In the genomic region with DNA sequence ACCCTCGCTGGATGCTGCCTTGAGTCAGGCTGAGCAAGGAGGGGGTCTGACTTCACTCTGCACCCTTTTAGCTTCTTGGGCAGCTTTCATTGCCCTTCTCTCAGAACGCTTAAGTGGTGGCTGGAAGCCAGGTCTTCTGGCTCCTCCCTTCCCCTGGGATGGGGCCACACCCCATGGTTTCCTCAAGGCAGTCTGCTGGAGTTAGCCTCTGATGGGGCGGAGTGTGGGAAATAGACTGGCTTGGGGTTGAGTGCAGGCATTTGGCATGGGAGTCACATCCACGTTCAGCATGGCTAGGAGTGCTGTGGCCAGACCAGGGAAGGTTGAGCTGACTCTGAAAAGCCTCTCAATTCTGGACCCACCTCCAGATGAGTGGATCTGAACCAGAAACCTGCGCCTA, we compare ENCODE assay signal across 9 mouse cellular contexts. TPM values are rescaled to one million over a fixed set of nuclear protein-coding genes. Genes with fewer than 3 reads are reported as not detected.
A peak's percentile ranks its signal among the peaks of the same experiment; 100 is the strongest.
DNase-seq lines count a peak whose midpoint lies in the region; ATAC-seq lines count a peak whose summit lies in the region.
"Had no signal": no experiment of that assay in that cellular context is flagged by ENCODE, and none has a peak within 500 bp of the region (broad histone marks: within the 10 kb centered on the region; RNA-seq: fewer than 3 reads in every experiment).

No protein-coding gene starts in this region.

- DNase-seq in adrenal gland, adult 2 months: peak; percentile 38
- DNase-seq in adrenal gland, adult 8-10 months: no peak
- DNase-seq in urinary bladder, postnatal 14 days (ENCODE audit: low spot score): peak; percentile 42
- no peak for DNase-seq in urinary bladder, adult 2 months (ENCODE audit: low spot score)
- DNase-seq in kidney, adult 9 months: peak; percentile 60
- no peak for DNase-seq in cerebellum, adult 11-12 months
- DNase-seq in left cerebral cortex, adult 11 months (ENCODE audit: low spot score): no peak
- DNase-seq: thymus, postnatal 36 days had no signal

- no peak for ATAC-seq in megakaryocyte-erythroid progenitor cell, adult 5-6 weeks (replicated peaks; ENCODE audit: low FRiP score, low TSS enrichment, poor library complexity, severe bottlenecking)

RNA-seq across cellular contexts. Expression of a gene that starts 23.2 kb away (rescaled TPM):
- total RNA-seq in adrenal gland, adult 2 months (2021): 1 to 10 TPM; 6.1 to 9.5 TPM
- polyA plus RNA-seq in adrenal gland, adult 2 months (2012; rRNA removed): 11.8 and 17.0 TPM in 2 replicates
- total RNA-seq in adrenal gland, adult 8-10 months (2022): 10 to 100 TPM; 11.4 to 19.1 (median 14.7) TPM
- polyA plus RNA-seq in urinary bladder, adult 2 months (2012; rRNA removed): 8.3 and 9.0 TPM in 2 replicates
- not detected in 2 replicates for total RNA-seq in megakaryocyte-erythroid progenitor cell, adult 5-6 weeks (2014; fragmentation: Nextera tagmentation)
- total RNA-seq in megakaryocyte-erythroid progenitor cell, adult 5-6 weeks (2017): not detected in 2 replicates

Comparison
In these comparisons a context has a peak if more than half of its experiments do, and no peak if none do; other contexts are left out.
1. DNase-seq: peak in adrenal gland, adult 2 months (single experiment), urinary bladder, postnatal 14 days (single experiment) and kidney, adult 9 months (single experiment); none in adrenal gland, adult 8-10 months (single experiment), urinary bladder, adult 2 months (single experiment), cerebellum, adult 11-12 months (single experiment) and left cerebral cortex, adult 11 months (single experiment).
2. RNA of a gene that starts 23.2 kb away (total RNA-seq): 11.4 to 19.1 TPM in adrenal gland, adult 8-10 months and 6.1 to 9.5 TPM in adrenal gland, adult 2 months; not detected in megakaryocyte-erythroid progenitor cell, adult 5-6 weeks; every median in the first group is over 4 times any median in the second.